Mouse (Mus musculus) regulatory T cell (primary cell): ENCODE data around the gene Kif13a.

Source experiments
- in situ Hi-C: fragments of 300-600 bp; cut with MboI, MseI; formaldehyde crosslinking; loops from one replicate; pipeline ENCODE4 v1.15.1; 2025; ENCODE audit warnings: high pct_unique_total_duplicates

The Kif13a gene

GRCm38 (mm10) chr13:46780379-46780778, 149.3 kb downstream of the Kif13a start:
- in situ Hi-C loops = no loop called here

DNA sequence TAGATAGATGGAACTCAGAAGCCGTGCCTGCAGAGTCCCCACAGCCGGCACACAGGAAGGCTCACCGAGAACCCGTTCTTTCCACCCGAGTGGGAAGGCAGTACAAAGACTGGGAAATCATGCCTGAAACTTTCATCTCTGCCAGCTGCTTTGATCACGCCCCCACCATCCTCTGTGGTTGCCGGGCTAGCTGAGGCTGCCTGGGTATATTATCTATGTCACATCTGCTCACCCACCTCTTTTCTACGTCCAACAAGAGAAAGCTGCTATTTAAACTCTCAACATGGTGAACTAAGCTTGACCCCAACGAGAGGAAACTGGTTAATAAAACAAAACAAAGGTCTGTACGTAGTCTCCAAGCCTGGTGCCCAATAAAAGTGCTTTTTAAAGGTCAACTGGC, 149.8 kb downstream of the Kif13a start:
- in situ Hi-C loops = no loop called here

DNA sequence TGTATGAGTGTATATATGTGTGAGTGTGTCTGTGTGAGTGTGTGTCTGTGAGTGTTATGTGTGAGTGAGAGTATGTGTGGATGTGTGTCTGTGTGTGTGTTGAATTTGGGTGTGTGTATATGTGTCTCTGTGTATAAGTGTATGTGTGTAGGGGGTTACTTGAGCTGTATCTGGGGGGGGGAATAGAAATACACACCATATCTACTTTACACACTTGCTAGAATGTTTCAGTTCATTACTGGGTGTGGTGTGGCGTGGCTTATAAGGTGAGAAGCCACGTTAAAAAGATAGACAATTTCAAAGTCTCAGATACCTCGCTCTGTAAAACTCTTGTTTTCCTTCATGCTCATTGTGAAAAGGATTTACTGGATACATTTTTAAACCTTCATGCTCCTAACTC, 152.2 kb downstream of the Kif13a start:
- in situ Hi-C loops = no loop called here

- in situ Hi-C loops = no loop called here
Observed at GRCm38 (mm10) chr13:46776636-46777305, 152.9 kb downstream of the Kif13a start.

- in situ Hi-C loops = no loop called here
Observed at GRCm38 (mm10) chr13:46774998-46775397, 154.7 kb downstream of the Kif13a start.

GRCm38 (mm10) chr13:46772581-46772980, 157.1 kb downstream of the Kif13a start:
- in situ Hi-C loops = no loop called here

DNA sequence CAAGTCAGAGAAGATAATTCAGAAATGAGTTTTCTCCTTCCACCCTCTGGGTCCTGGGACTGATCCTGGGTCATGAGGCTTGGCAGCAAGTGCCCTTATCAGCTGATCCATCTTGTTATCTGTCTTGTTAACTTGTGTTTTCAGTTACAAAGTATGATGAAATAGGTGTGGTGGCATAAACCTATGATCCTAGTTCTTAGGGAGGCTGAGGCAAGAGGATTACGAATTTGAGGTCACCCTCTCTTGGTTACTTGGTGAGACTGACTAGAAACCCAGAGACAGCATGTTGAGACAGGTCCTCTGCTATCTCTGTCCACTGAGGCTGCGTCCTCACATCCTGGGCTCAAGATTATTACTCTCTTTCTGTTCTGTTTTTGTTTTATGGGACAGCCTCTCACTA, 164.3 kb downstream of the Kif13a start:
- in situ Hi-C loops = no loop called here

DNA sequence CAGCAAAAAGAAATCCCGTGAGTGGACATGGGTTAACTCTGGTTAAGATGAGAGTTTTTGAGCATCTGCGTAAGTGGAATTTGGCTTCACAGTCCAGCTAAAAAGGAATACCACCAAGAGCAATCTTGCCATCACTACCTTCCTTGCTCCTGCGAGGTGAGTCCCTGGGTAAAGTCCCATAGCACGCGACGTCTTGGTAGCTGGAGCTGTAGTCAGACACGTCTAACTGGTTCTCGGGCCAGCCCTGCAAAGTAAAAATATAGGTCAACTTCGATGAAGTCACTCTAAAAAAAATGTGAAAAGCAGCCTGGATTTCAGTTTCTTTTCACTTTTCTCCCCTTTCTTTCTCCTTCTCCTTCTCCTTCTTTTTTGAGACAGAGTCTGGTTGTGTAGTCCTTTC, 166.5 kb downstream of the Kif13a start:
- in situ Hi-C loops = no loop called here

- in situ Hi-C loops = no loop called here
Observed at GRCm38 (mm10) chr13:46760921-46761320, 168.7 kb downstream of the Kif13a start.

- in situ Hi-C loops = no loop called here
Observed at GRCm38 (mm10) chr13:46759281-46759809, 170.3 kb downstream of the Kif13a start.

DNA sequence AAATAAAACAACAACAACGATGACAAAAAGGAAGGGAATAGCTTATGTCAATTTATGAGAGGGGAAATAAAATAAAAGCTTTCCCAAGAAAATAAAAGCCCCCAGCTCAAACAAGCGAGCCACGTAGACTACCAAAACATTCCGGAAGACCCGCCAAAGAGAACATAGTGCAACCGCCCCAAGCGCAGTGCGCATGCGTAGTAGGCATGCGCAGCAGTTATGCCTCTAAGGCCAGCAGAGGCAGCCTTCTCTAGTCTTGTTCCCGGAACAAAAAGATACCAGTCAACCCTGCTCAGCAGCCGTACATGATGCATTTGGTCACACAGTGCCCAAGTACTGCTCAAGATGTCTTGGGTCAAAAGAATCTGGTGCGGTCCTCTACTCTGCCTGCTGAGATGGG, 171.0 kb downstream of the Kif13a start:
- in situ Hi-C loops = no loop called here

DNA sequence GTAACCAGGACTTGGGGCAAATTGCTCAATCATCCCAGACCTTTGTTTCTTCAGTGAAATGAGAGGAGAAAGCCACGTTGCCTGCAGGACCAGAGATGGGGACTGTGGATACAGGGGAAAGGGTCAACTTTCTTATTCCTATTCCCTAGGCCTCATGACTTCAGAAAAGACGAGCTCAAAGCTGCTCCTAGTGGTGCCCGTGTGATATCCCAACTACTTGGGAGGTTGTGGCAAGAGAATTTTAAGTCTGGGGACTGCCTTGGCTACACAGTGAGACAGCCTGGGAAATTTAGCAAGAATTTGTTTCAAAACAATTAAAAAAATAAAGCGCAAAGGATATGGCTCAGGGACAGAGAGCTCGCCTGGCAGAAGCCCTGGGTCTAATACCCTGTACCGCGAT, 171.7 kb downstream of the Kif13a start:
- in situ Hi-C loops = no loop called here

DNA sequence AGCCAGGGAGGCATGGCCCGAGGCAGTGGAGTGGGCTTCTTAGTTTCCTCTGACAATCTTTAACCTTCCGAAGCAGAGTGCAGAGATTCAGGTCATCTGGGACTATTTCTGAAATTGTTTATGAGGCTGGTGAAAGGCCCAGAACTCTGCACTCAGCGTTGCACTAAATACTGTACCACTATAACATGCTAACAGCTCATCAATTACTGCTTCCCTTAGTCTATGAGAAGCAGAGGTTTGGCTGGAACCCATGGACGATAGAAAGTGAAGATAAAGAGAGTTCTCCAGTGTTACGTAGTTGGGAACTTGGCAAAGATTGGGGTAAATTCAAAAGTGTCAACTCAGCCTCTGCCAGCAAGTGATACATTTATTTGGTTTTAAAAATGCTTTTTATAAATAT, 176.4 kb downstream of the Kif13a start:
- in situ Hi-C loops = no loop called here

GRCm38 (mm10) chr13:46752566-46753229, 177.0 kb downstream of the Kif13a start:
- in situ Hi-C loops = no loop called here

DNA sequence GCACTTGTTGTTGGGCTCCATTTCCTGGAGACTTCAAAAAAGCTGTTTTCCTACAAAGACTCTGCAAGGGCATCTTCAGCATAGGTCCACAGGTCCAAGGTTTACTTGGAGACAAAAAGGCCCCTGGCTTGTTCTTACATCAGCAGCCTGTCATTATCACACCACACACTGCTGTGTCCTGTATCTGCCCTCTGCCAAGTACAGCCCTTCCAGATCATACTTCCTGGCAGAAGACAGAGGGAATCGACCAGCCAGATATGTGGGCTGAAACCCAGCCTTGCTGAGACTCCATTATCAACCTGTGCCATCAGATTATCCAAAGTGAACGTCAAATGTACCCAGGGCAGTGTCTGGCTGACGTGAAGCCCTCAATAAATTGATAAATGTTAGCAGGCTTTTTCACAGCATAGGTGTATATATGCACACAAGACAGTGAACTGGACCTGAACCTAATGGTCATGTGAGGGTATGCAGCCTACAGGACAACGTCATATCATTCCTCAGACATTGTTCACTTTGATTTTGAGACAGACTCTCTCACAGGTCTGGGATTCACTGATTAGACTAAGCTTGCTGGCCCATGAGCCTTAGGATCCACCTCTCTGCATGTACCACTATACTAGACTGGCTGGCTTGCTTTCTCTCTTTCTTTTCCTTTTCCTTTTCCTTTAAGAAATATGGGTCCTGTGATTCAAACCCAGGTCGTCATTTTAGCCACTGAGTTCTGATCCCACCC, 181.4 kb downstream of the Kif13a start:
- in situ Hi-C loops = loop anchor here (25.0 kb wide), 1 partner anchor 1764 kb away; the partner anchor contains the start of genes A830005F24Rik and Zfp169

GRCm38 (mm10) chr13:46743821-46744220, 185.8 kb downstream of the Kif13a start:
- in situ Hi-C loops = loop anchor here (25.0 kb wide), 1 partner anchor 1768 kb away; the partner anchor contains the start of genes A830005F24Rik and Zfp169

GRCm38 (mm10) chr13:46742367-46742766, 187.3 kb downstream of the Kif13a start:
- in situ Hi-C loops = loop anchor here (25.0 kb wide), 1 partner anchor 1770 kb away; the partner anchor contains the start of genes A830005F24Rik and Zfp169

DNA sequence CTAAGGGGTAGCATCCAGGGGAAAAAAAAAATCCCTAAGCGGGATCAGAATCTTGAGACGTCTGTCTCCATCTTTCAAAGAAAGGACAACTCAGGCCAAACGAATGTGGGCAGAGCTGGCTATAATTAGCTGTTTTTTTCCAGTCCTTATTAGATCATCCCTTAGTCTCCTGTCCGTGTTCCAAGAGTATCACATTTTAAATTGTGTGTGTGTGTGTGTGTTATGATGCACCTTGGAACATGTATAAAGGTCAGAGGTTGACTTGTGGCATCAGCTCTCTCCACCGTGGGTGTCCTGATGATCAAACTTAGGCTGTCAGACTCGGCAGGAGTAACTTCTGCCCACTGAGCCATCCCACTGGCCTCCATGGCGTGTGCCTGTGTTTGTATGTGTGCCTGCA, 190.2 kb downstream of the Kif13a start:
- in situ Hi-C loops = loop anchor here (25.0 kb wide), 1 partner anchor 1773 kb away; the partner anchor contains the start of genes A830005F24Rik and Zfp169

DNA sequence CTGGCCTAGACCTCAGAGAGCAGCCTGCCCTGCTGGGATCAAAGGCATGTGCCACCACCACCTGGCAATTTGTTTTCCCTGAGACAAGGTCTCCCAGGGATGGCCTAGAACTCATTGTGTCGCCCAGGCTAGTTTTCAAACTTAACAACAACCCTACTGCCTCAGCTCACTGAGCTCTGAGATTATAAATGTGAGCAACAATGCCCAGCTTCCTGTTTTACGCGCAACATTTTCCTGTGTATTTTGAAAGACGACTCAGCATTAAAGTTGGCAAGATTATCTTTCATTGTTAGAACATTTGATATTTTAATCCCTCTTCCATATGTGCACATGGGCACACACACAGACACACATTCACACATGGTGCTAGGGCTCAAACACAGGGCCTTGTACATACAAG, 192.2 kb downstream of the Kif13a start:
- in situ Hi-C loops = loop anchor here (25.0 kb wide), 1 partner anchor 1775 kb away; the partner anchor contains the start of genes A830005F24Rik and Zfp169

- in situ Hi-C loops = loop anchor here (25.0 kb wide), 1 partner anchor 1776 kb away; the partner anchor contains the start of genes A830005F24Rik and Zfp169
Observed at GRCm38 (mm10) chr13:46736479-46736865, 193.2 kb downstream of the Kif13a start.

- in situ Hi-C loops = loop anchor here (25.0 kb wide), 1 partner anchor 1776 kb away; the partner anchor contains the start of genes A830005F24Rik and Zfp169
Observed at GRCm38 (mm10) chr13:46735808-46736478, 193.7 kb downstream of the Kif13a start.
